Mouse (Mus musculus) 416B (cell line): Measurements from ENCODE around the gene Ing1.

ENCODE experiments used
- DNase-seq: peaks from one replicate; pipeline ENCODE4 v3.0.0; 2011; ENCODE audit warnings: low read depth

The Ing1 gene

DNA sequence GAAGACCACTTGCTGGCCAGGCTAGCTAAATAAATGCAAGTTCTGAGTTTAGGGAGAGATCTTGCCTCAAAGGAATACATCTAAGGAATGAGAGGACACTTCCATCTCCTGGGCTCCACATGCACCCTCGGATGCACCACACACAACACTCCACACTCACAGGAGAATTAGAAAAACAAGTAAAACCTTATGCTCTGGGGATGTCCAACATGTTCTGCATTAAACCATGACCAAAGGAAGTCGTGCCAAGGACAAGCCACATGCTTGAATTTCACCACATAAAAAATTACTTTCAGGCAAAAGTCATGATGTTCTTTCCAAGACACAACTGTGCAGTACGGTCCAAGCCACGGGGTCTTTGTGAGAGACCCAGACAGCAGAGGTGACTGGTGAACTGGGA is 36.5 kb downstream of the Ing1 start:
- DNase-seq = no peak

DNA sequence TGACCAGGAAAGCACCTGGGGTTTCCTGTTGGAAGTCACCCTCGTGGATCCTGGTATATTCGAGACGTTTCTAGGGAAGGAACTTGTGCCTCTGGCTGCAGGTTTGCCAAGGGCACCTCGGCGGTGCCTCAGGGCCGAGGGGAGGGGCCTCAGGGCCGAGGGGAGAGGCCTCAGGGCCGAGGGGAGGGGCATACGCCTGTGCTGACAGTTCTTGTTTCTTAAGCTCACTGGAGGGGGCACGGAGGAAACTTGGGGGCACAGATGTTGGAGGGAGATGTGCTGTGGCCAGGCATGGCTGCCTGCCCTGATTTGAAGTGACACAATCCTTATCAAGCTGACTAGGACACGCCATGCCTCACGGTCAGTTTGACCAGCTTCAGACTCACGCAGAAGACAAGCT is 36.9 kb downstream of the Ing1 start:
- DNase-seq = peak; percentile 87

DNA sequence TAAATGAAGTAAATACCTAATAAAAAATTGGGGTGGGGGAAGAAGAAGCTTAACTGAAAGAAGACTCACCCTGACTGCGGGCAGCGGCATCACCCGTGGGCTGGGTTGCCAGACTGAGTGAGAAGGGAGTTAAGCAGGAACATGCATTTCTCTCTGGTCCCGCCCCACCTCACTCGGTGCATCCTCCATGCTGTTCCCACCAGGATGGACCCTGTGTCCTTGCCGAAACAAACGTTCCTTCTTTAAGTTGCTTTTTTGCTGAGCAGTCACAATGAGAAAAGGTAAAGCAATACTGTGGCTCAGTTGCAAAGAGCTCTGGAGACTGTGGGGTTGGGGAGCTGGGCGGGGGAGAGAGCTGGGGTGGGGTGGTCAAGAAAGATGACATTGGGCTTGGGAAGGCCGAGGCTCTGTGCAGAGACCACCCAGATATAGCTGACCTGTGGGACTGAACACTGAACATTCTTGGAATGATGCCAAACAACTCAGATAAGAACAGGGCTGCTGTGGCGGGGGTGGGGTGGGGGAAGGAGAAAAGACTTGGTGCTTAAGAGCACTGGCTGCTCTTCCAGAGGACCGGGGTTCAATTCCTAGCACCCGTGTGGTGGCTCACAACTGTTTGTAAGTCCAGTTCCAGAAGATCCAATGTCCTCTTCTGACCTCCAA is 38.0 kb downstream of the Ing1 start:
- no peak for DNase-seq

DNA sequence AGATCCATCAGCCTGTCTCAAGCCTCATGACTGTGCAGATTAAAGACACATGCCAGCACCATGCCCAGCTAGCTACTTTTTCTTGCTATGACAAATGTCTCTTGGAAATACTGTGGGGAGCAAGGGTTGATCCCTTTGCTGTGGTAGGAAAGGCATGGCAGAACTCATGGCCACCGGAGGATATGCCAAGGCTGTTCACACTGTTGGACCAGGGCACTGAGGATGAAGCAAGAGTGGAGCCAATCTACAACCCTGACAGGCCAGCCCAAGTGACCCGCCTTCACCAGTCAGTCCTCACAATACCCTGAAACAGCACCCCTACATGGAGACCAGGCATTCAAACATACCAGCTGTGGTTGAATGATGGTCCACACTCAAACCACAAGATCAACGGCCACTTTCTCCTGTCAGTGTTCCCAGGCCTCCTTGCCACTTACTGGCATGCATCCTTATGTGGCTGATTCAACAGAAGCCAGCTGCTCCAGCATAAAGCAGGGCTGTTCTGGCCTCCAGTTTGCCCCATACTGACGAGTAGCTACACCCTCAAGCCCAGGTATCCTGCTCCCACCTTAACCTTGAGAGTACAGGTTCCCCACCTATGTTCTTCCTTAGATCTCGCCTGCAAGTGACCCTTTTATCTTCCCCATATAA is 45.1 kb downstream of the Ing1 start:
- peak; percentile 65 for DNase-seq

DNA sequence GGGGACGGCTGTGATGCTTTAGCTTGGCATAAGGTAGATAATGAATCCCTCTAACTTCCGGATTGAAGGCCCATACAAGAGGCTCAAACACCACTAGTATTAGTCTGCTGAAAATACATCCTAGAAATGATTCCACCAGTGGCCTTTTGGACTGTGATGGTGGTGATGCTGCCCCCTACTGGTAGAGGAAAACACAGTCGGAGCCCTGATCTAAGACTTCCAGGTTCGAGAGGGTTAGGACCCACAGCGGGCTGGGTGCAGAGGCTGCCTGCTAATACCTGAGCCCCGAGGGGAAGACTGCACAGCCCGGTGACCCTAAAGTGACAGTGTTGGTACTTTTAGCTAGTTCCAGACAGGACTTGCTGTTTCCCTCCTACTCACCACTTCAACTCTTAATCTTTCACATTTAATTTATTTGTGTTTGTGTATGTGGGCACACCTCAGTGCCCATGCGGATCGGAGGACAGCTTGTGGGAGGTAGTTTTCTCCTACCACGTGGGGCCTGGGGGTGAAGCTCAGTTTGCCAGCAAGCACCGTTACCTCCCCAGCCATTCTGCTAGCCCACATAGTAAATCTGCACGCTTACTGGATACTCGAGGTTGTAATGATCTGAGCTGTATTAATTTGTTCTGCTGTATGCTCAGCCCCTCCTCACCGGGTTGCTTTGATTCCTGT is 46.8 kb downstream of the Ing1 start:
- DNase-seq = peak; percentile 82

DNA sequence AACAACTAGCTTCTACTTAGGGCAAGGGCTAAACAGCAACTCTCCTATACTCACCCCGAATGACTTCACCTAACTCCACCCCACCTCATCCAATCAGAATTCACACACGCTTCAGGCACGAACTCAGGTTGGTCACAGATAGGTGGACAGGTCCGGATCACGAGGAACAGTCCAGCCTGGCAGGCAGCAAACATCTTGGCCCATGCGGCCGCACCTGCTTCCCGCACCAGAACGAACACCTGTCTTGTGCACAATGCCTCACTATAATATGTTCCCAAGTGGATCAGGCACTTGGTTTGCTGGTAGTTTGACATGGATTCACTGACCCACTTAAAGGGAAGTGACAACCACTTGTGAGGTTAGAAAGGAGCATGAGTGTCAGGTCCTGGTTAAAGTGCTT is 53.5 kb downstream of the Ing1 start:
- no peak for DNase-seq
